Mouse (Mus musculus) embryo, embryonic 10 days (tissue): Measurements from ENCODE around the gene Robo4.

Experiments used
- DNase-seq: peaks from one replicate; pipeline ENCODE4 v3.0.0-alpha.2; 2015; ENCODE audit warnings: low spot score

Gene Robo4

DNA sequence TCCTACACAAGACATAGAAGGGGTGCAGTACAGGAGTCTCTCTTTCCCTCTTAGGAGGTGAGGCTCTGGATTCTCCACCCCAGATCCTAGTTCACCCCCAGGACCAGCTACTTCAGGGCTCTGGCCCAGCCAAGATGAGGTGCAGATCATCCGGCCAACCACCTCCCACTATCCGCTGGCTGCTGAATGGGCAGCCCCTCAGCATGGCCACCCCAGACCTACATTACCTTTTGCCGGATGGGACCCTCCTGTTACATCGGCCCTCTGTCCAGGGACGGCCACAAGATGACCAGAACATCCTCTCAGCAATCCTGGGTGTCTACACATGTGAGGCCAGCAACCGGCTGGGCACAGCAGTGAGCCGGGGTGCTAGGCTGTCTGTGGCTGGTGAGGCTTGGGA lies 804 bp downstream of the Robo4 start:
- DNase-seq, result no peak

DNA sequence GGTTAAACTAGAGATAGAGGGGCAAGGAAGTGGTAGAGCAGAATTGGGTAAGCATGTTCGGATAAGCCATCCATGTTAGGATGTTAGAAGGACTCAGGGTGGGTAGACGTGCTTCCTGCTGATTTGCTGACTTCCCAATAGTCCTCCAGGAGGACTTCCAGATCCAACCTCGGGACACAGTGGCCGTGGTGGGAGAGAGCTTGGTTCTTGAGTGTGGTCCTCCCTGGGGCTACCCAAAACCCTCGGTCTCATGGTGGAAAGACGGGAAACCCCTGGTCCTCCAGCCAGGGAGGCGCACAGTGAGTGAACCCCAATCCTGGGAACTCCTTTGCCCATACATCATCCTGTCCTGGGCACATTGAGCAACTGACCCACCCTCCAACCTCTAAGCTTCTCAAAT lies 1.3 kb downstream of the Robo4 start:
- DNase-seq, result no peak

- DNase-seq, result peak; percentile 64
These were observed 4.7 kb downstream of the Robo4 start for GRCm38 (mm10) chr9:37406372-37406771.

DNA sequence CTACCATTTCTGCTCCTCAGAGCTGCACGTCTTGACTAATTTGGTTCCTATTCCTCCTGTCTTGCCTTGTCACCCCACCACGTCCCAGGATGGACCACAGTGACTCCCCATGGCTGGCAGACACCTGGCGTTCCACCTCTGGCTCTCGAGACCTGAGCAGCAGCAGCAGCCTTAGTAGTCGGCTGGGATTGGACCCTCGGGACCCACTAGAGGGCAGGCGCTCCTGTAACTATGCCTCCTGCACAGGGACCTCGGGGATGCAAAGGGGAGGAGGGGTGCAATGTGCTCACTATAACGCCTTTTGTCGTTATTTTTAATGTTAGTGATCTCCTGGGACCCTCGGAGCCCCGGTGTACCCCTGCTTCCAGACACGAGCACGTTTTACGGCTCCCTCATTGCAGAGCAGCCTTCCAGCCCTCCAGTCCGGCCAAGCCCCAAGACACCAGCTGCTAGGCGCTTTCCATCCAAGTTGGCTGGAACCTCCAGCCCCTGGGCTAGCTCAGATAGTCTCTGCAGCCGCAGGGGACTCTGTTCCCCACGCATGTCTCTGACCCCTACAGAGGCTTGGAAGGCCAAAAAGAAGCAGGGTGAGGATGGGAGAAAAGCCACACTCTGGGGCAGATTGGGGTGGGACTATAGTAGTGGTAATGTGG lies 6.3 kb downstream of the Robo4 start:
- peak; percentile 61 for DNase-seq

DNA sequence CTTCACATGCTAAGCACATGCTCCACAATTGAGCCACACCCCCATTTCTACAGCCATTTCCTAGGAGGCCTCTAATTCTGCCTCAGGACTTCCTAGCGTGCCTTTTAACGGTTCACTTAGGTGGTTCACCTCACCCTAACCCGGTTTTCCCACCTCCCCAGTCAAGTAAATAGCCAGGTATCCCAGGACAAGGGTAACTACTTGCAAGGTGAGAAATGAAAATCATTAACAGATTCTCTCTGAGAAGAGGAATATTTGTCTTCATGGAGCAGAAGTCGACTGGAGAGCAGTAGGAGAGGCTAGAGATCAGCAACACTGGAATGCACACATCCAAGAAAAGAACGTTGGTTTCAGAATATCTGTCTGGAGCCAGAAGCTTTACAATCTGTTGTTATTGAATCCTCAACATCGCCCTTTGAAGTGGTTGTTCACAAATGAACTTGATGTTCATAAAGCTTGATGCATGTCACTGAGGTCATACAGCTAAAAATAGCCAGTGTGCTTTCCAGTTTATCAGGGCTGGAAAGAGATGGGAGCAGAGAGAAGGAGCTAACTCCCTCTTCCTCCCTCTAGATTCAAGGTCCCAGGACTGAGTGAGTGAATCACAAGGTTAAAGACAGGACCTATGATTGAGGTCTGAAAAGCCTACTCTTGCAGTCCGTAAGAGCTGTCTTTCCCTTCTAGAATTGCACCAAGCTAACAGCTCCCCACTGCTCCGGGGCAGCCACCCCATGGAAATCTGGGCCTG lies 8.2 kb downstream of the Robo4 start:
- DNase-seq, result no peak

DNA sequence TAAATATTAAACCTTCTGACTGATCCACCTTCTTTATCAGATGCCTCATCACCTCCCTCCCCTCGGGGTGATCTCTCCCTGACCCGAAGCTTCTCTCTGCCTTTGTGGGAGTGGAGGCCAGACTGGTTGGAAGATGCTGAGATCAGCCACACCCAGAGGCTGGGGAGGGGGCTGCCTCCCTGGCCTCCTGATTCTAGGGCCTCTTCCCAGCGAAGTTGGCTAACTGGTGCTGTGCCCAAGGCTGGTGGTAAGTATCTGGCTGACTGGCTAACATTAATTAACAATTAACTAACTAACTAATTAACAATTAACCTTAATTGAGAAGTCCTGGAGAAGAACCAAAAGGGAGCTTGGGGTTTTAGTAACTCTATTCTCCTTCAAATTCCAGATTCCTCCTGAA lies 11.3 kb downstream of the Robo4 start:
- no peak for DNase-seq

DNA sequence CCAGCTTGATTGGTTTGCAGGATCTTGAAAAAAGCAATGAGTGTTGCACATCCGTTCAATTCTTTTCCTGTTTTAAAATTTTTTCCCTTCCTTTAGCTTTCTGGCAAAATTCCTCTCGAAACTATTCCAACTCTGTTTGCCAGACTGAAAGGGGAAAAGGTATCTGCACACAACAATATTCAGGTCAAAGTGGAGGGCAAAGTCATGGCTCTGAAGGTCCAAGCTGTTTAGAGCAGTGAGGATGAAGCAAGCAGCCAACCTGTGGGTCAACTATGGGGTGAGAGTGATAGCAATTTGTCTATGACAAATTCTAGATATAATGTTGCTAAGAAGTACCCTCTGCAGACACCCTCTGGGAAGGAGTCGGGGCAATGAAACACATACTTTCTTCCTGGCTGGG lies 13.0 kb downstream of the Robo4 start:
- DNase-seq, result no peak

GRCm38 (mm10) chr9:37418791-37419190 lies 17.1 kb downstream of the Robo4 start:
- no peak for DNase-seq

DNA sequence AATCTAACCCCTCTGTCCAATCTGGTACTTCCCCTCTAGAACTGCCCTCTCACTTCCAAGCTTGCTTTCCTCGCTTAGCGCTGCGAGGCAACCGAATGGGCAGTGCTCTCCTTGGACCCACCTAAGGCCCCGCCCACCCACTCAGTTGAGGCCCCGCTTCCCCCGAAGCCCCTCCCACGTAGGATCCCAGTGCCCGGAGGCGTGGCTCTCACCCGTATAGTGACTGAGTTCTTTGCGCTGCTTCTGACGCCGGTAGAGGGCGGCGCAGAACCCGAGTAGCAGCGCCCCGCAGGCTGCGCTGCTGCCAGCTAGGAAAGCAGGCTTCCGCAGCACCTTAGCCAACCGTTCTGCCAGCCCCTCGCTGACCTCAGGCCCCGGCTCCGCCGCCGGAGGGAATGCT lies 19.0 kb downstream of the Robo4 start:
- DNase-seq, result peak; percentile 94

DNA sequence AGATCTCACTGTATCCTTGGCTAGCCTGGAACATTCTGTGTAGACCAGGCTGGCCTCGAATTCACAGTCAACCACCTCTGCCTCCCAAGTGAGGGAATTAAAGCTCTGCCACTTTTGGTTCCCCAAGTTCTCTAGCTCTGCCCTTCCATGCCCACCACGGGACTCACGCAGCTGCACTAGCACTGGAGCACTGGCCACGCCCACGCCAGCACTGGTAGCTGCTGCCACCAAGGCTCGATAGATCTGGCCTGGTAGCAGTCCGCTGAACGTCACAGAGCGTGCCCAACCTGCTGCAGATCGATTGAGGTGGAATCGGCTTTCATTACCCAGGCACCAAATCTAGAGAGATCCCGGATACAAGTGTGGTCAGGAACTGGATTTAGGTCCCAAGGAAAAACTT lies 19.5 kb downstream of the Robo4 start:
- DNase-seq, result peak; percentile 47

- DNase-seq, result no peak
These were observed 27.6 kb downstream of the Robo4 start for GRCm38 (mm10) chr9:37429326-37429725.

DNA sequence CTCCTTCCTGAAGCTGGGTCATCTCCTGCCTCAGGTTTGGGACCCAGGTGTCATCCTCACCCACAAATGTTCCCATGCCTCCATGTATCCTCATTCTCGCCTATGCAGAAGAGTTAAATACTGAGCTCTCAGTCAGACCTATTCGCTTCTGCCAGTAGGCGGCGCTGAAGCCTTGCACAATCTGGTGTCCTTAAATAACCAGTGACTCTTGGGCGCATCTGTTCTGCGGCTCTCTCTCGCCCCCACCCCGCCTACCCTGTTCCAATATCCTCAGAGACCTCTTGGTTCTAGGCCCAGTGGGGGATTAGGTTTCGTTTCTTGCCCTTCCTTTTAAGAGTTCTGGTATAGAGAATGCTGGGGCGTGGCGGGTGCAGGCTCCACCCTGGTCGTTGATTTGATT lies 28.9 kb downstream of the Robo4 start:
- peak; percentile 97 for DNase-seq

- DNase-seq, result peak; percentile 71
These were observed 30.4 kb downstream of the Robo4 start for GRCm38 (mm10) chr9:37432026-37432666.

GRCm38 (mm10) chr9:37432720-37433421 lies 31.2 kb downstream of the Robo4 start, which contains the start of gene Robo3:
Gene Robo3 (minus strand): TSS chr9:37433246.
- DNase-seq, result no peak

- no peak for DNase-seq
These were observed 32.3 kb downstream of the Robo4 start for GRCm38 (mm10) chr9:37433823-37434560.

DNA sequence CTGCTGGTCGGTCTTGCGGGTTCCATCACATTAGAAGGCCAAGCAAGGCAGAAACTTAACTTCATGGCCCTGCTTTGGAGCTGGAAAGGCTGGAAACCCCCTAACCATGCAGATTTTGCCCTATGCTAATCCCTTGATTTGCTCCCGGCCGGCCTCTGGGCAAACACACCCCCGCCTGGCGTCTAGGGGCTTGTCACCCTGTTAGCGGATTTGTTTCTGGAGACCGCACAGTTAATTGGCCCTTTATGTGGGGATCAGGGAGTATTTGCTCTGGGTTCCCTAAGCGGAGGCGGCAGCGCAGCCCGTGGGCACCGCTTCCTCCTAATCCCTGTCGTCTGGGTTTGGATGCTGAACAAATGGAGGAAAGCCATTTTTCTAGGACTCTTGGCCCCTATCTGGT lies 33.2 kb downstream of the Robo4 start:
- DNase-seq, result no peak

DNA sequence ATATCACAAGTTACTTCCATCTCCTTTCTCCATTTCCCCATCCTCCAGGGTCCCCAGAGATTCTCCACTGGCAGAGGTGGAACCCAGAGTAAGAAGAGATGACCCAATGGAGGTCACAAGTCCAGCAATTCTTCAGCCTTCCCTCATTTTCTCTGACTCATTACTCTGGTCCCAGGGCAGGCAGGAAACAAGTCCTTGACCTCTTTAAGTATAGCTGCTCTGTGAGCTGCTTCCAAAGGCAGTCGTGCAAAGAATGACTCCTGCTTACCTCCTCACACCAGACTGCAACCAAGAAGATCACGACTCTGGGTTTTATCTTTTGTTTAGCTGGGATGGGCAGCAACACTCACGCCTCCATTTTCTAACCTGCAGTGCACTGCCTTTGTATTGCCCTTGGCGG lies 33.9 kb downstream of the Robo4 start:
- no peak for DNase-seq

DNA sequence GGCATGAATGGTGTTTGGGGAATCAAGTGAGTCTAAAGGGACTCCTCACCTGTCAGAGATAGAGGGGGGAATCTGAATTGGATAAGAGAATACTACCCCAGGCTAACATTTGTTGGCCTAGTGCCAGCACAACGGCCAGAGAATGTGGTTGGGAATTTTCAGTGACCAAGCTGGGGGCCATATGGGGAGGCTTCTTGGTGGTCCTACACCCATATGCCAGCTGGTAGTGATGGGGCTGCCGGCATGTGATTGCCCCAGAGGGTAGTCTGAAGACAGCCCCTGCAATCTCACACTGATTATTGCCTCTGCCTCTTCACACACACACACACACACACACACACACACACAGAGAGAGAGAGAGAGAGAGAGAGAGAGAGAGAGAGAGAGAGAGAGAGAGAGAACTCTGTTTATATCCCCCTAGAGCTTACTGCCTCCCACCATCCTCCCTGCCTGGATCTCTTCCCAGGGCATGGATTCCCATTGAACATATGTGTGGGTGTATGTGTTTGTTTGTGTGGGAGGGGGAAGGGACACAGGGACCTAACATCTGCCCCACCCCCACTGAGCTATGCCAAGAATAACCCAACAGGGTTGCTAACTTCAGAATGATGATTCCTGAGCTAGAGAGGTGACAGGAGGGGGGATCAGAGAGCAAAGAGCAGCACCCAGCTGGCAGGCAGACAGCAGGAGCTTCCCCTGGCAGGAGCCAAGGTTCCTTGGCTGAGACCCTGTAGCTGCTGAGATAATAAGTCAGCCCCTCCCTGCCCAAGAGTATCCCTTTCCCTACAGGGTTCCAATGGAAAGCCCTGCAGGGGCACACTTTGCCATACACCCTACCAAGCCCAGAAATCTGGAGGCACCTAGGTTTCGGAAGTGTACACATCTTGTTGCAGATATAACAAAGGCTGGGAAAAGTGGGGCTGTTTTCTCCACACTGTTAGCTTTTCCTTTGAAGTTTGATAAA lies 36.4 kb downstream of the Robo4 start:
- DNase-seq, result no peak

DNA sequence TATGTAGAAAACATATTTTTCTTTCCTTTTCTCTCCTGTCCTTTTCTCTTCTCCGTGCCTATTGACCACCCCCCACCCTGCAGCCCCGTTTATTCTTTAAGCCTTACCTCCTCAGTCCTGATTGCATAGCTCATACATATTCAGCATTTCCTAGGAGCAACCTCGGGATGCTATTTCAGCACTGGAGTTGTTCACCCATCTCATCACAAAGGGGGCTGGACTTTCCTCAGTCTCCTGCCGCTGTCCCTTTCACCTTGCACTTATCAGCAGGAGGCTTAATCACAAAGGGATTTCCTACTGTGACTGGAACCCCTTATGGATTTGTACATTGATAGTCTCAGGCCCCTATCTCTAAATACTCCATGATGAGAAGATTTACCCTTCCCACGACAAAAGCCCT lies 50.7 kb downstream of the Robo4 start:
- no peak for DNase-seq

DNA sequence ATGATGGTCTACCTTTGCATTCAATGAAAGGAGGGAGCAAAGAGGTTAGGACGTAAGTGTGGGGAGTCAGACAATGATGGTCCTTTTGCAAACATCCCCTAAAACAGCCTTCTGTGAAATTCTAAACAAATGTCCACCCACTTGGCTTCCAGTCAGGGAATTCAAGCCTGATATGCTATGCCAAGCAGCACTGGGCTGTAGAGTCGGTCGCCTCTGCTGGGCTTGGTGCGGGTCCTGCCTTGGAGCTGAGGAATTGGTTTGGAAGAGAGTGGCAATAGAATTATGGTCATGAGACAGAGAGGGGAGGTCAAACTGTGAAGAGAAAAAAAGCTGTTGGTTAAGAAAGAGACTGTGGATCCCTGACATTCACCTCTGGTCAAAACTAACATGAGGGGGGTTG lies 51.6 kb downstream of the Robo4 start:
- DNase-seq, result no peak

GRCm38 (mm10) chr9:37454011-37454492 lies 52.4 kb downstream of the Robo4 start:
- peak; percentile 48 for DNase-seq
